Mouse (Mus musculus) C2C12 (cell line): ENCODE measurements at regions not wholly inside any gene's neighbourhood (a gene's known extent, or its start where the extent isn't known, plus 50 kb on each side); places are given as distances from the start of the nearest gene placed in this dataset.

Experiments
- CTCF ChIP-seq: IDR thresholded peaks from one replicate; pipeline ENCODE4 v1.5.1; 2011; ENCODE audit not compliant: control insufficient read depth, insufficient read depth, insufficient read length
- FOSL1 ChIP-seq: IDR thresholded peaks from one replicate; pipeline ENCODE4 v1.8.0; 2011; ENCODE audit warnings: mild to moderate bottlenecking, low read length; ENCODE audit not compliant: poor library complexity, insufficient read depth, severe bottlenecking
- MYOD1 ChIP-seq: IDR thresholded peaks from one replicate; pipeline ENCODE4 v1.6.1; 2011; ENCODE audit warnings: low read depth; ENCODE audit not compliant: control insufficient read depth, insufficient read length
- USF1 ChIP-seq: IDR thresholded peaks from one replicate; pipeline ENCODE4 v1.6.1; 2011; ENCODE audit warnings: low read depth, mild to moderate bottlenecking, control low read depth, moderate library complexity

GRCm38 (mm10) chr9:43545081-43545565, 198.7 kb upstream of the Nectin1 start:
- TF ChIP-seq USF1 (peak; percentile 63), CTCF (no peak), MYOD1 (no peak), FOSL1 (no peak)
